Mouse (Mus musculus) MEL (cell line): Measurements from ENCODE around the gene Dcbld1. TPM values are rescaled to one million over a fixed set of nuclear protein-coding genes. Genes with fewer than 3 reads are reported as not detected.

ENCODE experiments used
- DNase-seq: peaks from one replicate; pipeline ENCODE4 v3.0.0; 2011; ENCODE audit warnings: low read depth, low spot score
- H3K27ac ChIP-seq: 2 replicates; pipeline ENCODE4 v1.5.1; 2012; ENCODE audit warnings: low read depth, mild to moderate bottlenecking, control low read depth, low read length, moderate library complexity; ENCODE audit not compliant: control insufficient read depth
- H3K27me3 ChIP-seq, 2 experiments: fragments of 150-350 bp in 1 of 2; sonication (generic) in 1 of 2; 2 replicates each; pipeline ENCODE4 v1.6.1; 2012; ENCODE audit warnings: low read length in 2 of 2, mild to moderate bottlenecking in 2 of 2, improper control_type of control experiment in 1 of 2, moderate library complexity in 1 of 2; ENCODE audit not compliant: insufficient read depth in 2 of 2, control insufficient read depth in 1 of 2
- H3K36me3 ChIP-seq, 2 experiments: 2 replicates each; pipeline ENCODE4 v1.6.1; 2012 to 2014; ENCODE audit warnings: low read length in 2 of 2, improper control_type of control experiment in 1 of 2, inconsistent platforms in 1 of 2, mild to moderate bottlenecking in 1 of 2; ENCODE audit not compliant: insufficient read depth in 2 of 2, control insufficient read depth in 1 of 2
- H3K4me1 ChIP-seq, 2 experiments: fragments of 150-350 bp in 1 of 2; sonication (generic) in 1 of 2; 2 replicates each; pipeline ENCODE4 v1.6.1; 2012; ENCODE audit warnings: low read length in 2 of 2, improper control_type of control experiment in 1 of 2, mild to moderate bottlenecking in 1 of 2; ENCODE audit not compliant: insufficient read depth in 2 of 2, control insufficient read depth in 1 of 2
- H3K4me3 ChIP-seq, 2 experiments: fragments of 150-350 bp in 1 of 2; sonication (generic) in 1 of 2; 2 replicates each; pipeline ENCODE4 v1.5.1; 2012; ENCODE audit warnings: low read depth in 2 of 2, low read length in 2 of 2, mild to moderate bottlenecking in 2 of 2, moderate library complexity in 2 of 2, control low read depth in 1 of 2, improper control_type of control experiment in 1 of 2; ENCODE audit not compliant: control insufficient read depth in 1 of 2, insufficient read depth in 1 of 2
- H3K79me2 ChIP-seq: 2 replicates; pipeline ENCODE4 v1.6.1; 2012; ENCODE audit warnings: mild to moderate bottlenecking, low read length, moderate library complexity; ENCODE audit not compliant: control insufficient read depth, poor library complexity, insufficient read depth
- H3K9ac ChIP-seq: 2 replicates; pipeline ENCODE4 v1.6.1; 2012; ENCODE audit warnings: low read depth, mild to moderate bottlenecking, control low read depth, low read length, moderate library complexity; ENCODE audit not compliant: control insufficient read depth, poor library complexity, severe bottlenecking
- H3K9me3 ChIP-seq: fragments of 150-350 bp; sonication (generic); replicated peaks from 2 replicates; pipeline ENCODE4 v1.6.1; 2012; ENCODE audit warnings: mild to moderate bottlenecking, low read length, improper control_type of control experiment, moderate library complexity; ENCODE audit not compliant: insufficient read depth
- BHLHE40 ChIP-seq: IDR thresholded peaks from 2 replicates; pipeline ENCODE4 v1.6.1; 2012; ENCODE audit warnings: low read depth, mild to moderate bottlenecking, inconsistent platforms, low read length, improper control_type of control experiment, borderline replicate concordance
- CHD1 ChIP-seq: IDR thresholded peaks from 2 replicates; pipeline ENCODE4 v1.6.1; 2012; ENCODE audit warnings: low read depth, mild to moderate bottlenecking, inconsistent platforms, low read length, improper control_type of control experiment
- CTCF ChIP-seq, 3 experiments: IDR thresholded peaks in 2 of 3; conservative IDR thresholded peaks in 1 of 3; 2 replicates each; pipeline ENCODE4 v1.5.1; 2011 to 2012; ENCODE audit warnings: low read length in 3 of 3, low read depth in 2 of 3, mild to moderate bottlenecking in 2 of 3, improper control_type of control experiment in 1 of 3, inconsistent platforms in 1 of 3, mixed read lengths in 1 of 3, moderate library complexity in 1 of 3; ENCODE audit not compliant: control insufficient read depth in 1 of 3, insufficient read depth in 1 of 3, poor library complexity in 1 of 3, severe bottlenecking in 1 of 3
- E2F4 ChIP-seq: IDR thresholded peaks from 2 replicates; pipeline ENCODE4 v1.6.1; 2011; ENCODE audit warnings: low read depth, low read length, improper control_type of control experiment, borderline replicate concordance
- ELF1 ChIP-seq: IDR thresholded peaks from 2 replicates; pipeline ENCODE4 v1.6.1; 2014; ENCODE audit warnings: low read depth, mild to moderate bottlenecking, inconsistent platforms, low read length, improper control_type of control experiment, moderate library complexity
- EP300 ChIP-seq, 2 experiments: IDR thresholded peaks; 2 replicates each; pipeline ENCODE4 v1.6.1; 2011; ENCODE audit warnings: improper control_type of control experiment in 2 of 2, low read length in 2 of 2, low read depth in 1 of 2, mild to moderate bottlenecking in 1 of 2
- ETS1 ChIP-seq: IDR thresholded peaks from 2 replicates; pipeline ENCODE4 v1.6.1; 2012; ENCODE audit warnings: low read depth, mild to moderate bottlenecking, inconsistent platforms, low read length, improper control_type of control experiment, moderate library complexity
- GABPA ChIP-seq: IDR thresholded peaks from 2 replicates; pipeline ENCODE4 v1.6.1; 2012; ENCODE audit warnings: low read depth, mild to moderate bottlenecking, inconsistent platforms, low read length, improper control_type of control experiment, moderate library complexity
- GATA1 ChIP-seq: IDR thresholded peaks from 2 replicates; pipeline ENCODE4 v1.6.1; 2011; ENCODE audit warnings: low read depth, low read length, improper control_type of control experiment
- MAX ChIP-seq: IDR thresholded peaks from 2 replicates; pipeline ENCODE4 v1.6.1; 2011; ENCODE audit warnings: low read length, improper control_type of control experiment
- MEF2A ChIP-seq: IDR thresholded peaks from 2 replicates; pipeline ENCODE4 v1.6.1; 2014; ENCODE audit warnings: low read depth, mild to moderate bottlenecking, inconsistent platforms, low read length, improper control_type of control experiment; ENCODE audit not compliant: poor library complexity, insufficient replicate concordance, severe bottlenecking; ENCODE audit errors: extremely low read depth
- NELFE ChIP-seq: IDR thresholded peaks from 2 replicates; pipeline ENCODE4 v1.6.1; 2011; ENCODE audit warnings: low read depth, low read length, improper control_type of control experiment
- POLR2AphosphoS2 ChIP-seq: IDR thresholded peaks from 2 replicates; pipeline ENCODE4 v1.6.1; 2011; ENCODE audit warnings: low read length, improper control_type of control experiment
- POLR2AphosphoS5 ChIP-seq: IDR thresholded peaks from 2 replicates; pipeline ENCODE4 v1.6.1; 2012; ENCODE audit warnings: low read depth, borderline replicate concordance, mild to moderate bottlenecking, inconsistent platforms, low read length, moderate library complexity, mixed read lengths
- SMC3 ChIP-seq: IDR thresholded peaks from 2 replicates; pipeline ENCODE4 v1.6.1; 2011; ENCODE audit warnings: low read depth, low read length, improper control_type of control experiment
- TAL1 ChIP-seq: IDR thresholded peaks from 2 replicates; pipeline ENCODE4 v1.6.1; 2012; ENCODE audit warnings: mild to moderate bottlenecking, inconsistent platforms, low read length, moderate library complexity, mixed read lengths
- TBP ChIP-seq: IDR thresholded peaks from 2 replicates; pipeline ENCODE4 v1.8.0; 2011; ENCODE audit warnings: low read depth, low read length, improper control_type of control experiment
- USF1 ChIP-seq: IDR thresholded peaks from 2 replicates; pipeline ENCODE4 v1.6.1; 2014; ENCODE audit warnings: low read depth, mild to moderate bottlenecking, inconsistent platforms, low read length, improper control_type of control experiment, moderate library complexity
- ZKSCAN1 ChIP-seq: IDR thresholded peaks from 2 replicates; pipeline ENCODE4 v1.6.1; 2012; ENCODE audit warnings: low read depth, mild to moderate bottlenecking, inconsistent platforms, low read length, improper control_type of control experiment, moderate library complexity
- ZNF384 ChIP-seq: IDR thresholded peaks from 2 replicates; pipeline ENCODE4 v1.6.1; 2012; ENCODE audit warnings: low read depth, mild to moderate bottlenecking, inconsistent platforms, low read length, improper control_type of control experiment
- polyA plus RNA-seq, 2 experiments: library from polyadenylated mRNA; stranded (reverse) in 1 of 2; unstranded in 1 of 2; fragments of >175 nt in 1 of 2; fragments of >200 nt in 1 of 2; gene quantifications; 2 replicates each; pipeline versions ENCODE4 v1.2.1 to v1.2.4; 2012; ENCODE audit warnings: low replicate concordance in 2 of 2, low read depth in 1 of 2; ENCODE audit not compliant: insufficient read length in 2 of 2, insufficient read depth in 1 of 2, missing spikeins in 1 of 2
- total RNA-seq: library from RNA; depleted of rRNA; stranded (reverse); fragments of 300-350 nt; gene quantifications from 2 replicates; pipeline ENCODE4 v1.2.3, GENCODE M21; 2012

The Dcbld1 gene
- total and polyA plus RNA-seq, 3 experiments: 4.0 to 7.1 TPM; not detected in 1

DNA sequence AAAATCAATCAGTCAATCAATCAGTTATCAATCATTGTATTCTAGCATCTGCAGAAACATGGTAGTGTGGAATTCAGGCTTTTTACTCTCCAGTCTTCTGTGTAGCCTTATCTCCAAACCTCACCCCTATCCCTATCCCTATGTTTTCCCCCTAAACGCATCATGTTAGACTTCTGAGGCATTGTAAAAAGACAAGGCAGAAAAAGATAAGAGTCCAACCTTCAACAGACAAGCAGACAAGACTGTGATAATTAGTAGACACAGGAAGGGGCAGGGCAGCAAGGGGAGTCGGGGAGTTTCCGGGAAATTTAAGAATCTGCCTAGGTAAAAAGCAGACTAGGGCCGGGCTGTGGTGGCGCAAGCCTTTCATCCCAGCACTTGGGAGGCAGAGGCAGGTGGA lies 38.0 kb downstream of the Dcbld1 start (continued):
- TF ChIP-seq ELF1: 0 out of 2 replicates have a peak, but pooled peaks have one; percentile 39
- no peak for TF ChIP-seq ZNF384
- TF ChIP-seq BHLHE40: no peak
- peak; percentile 79 for TF ChIP-seq GATA1
- TF ChIP-seq MEF2A: no peak
- no peak for TF ChIP-seq POLR2AphosphoS5
- peak; percentile 57; the same call in 1 of the 2 replicates for TF ChIP-seq ETS1
- TF ChIP-seq GABPA: no peak
- TF ChIP-seq USF1: no peak
- TF ChIP-seq CHD1: no peak
- peak; percentile 82 to 84 for TF ChIP-seq EP300 (IDR thresholded peaks at IDR 0.05; ENCODE audit: low read depth in 1 of 2, low read length in 2 of 2)
- TF ChIP-seq, all 39 proteins: peak for 8

- H3K27ac ChIP-seq: peak overlapping the region; percentile 4; the same call in 1 of the 2 replicates
- H3K36me3 ChIP-seq: peaks cover 0 to 35% of the 10 kb centered on the region in 2 experiments; a peak in 2 of 4 replicates
- no peaks in the 10 kb centered on the region for H3K79me2 ChIP-seq
- no peak for TF ChIP-seq ZKSCAN1
- 0 out of 4 replicates have a peak, but pooled peaks of 1 of the 2 experiments have one; percentile 3 for TF ChIP-seq EP300 (IDR thresholded peaks at IDR 0.05; ENCODE audit: low read depth in 1 of 2, low read length in 2 of 2)
- H3K4me1 ChIP-seq: peaks cover 11 to 37% of the 10 kb centered on the region in 2 experiments
- no peaks in the 10 kb centered on the region for H3K27me3 ChIP-seq
- H3K9ac ChIP-seq: no peak overlapping the region
- peak; percentile 61 for DNase-seq
- H3K4me3 ChIP-seq: no peak overlapping the region
- no peaks in the 10 kb centered on the region for H3K9me3 ChIP-seq
Measured at GRCm38 (mm10) chr10:52273012-52273411, 39.6 kb downstream of the Dcbld1 start.

DNA sequence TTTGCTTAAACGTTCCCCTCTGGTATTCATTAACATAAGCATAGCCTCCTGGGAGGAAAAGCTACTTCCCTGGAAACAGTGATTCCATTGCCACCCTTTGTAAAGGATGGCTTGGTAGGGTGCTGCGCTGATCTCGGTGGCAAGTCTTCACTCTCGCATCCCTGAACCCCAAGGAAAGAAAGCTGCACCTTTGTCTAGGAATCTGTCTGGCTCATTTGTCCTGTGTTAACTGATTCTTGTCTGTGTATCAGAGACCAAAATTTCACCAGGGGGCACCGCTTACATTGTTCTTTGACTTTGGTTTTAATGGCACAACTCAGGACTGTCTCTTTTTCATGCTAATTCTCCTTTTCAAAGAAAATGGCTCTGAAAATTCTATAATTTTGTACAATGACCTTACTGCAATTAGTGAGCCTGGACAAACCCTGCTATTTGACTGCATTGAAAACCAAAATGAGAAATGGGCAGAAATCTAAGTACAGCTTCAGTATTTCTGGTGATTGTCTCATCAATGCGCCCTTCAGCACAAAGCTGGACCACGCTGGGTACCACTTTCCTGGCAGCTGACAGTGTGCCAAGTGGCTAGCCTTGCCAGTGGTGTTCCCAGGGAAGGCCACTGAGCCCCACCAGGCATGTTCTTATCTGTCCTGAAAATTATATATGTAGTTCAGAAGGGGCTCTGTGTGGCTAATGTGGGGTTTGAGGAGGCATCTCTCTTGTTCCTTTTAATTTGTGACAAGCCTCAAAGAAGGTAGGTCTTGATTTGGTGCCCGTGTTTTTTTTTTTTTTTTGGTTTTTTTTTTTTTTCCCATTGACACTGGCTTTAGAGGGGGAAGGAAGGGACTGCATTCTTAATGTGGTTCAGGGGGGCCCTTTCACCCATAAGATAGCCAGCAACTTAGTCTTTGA lies 40.8 kb downstream of the Dcbld1 start:
- H3K79me2 ChIP-seq: no peaks in the 10 kb centered on the region
- no peak overlapping the region for H3K9ac ChIP-seq
- H3K27ac ChIP-seq: no peak overlapping the region
- peaks cover 0 to 24% of the 10 kb centered on the region in 2 experiments; a peak in 2 of 4 replicates for H3K36me3 ChIP-seq
- no peak for DNase-seq
- TF ChIP-seq MAX (no peak), TBP (no peak), EP300 (IDR thresholded peaks at IDR 0.05; ENCODE audit: low read depth in 1 of 2, low read length in 2 of 2) (no peak), POLR2AphosphoS2 (no peak), ZKSCAN1 (no peak), ETS1 (no peak), TAL1 (no peak), SMC3 (no peak), NELFE (no peak), CTCF (IDR thresholded peaks at IDR 0.05 in 2 of 3, conservative IDR thresholded peaks at IDR 0.05 in 1 of 3; ENCODE audit: control insufficient read depth in 1 of 3, insufficient read depth in 1 of 3, low read depth in 2 of 3, low read length in 3 of 3, poor library complexity in 1 of 3, severe bottlenecking in 1 of 3) (no peak), E2F4 (no peak), USF1 (no peak)
- TF ChIP-seq, all 39 proteins: peak for 0
- Histone ChIP-seq H3K4me1 (peaks cover 10 to 30% of the 10 kb centered on the region in 2 experiments), H3K27me3 (no peaks in the 10 kb centered on the region), H3K9me3 (no peaks in the 10 kb centered on the region), H3K4me3 (no peak overlapping the region)
